Mouse (Mus musculus) kidney, embryonic 15.5 days (tissue): ENCODE measurements around the gene Zpr1. TPM values are rescaled to one million over a fixed set of nuclear protein-coding genes. Genes with fewer than 3 reads are reported as not detected.
"Not testable (repeated sequence)": the region's sequence is repeated elsewhere in the genome, so short reads cannot be mapped to it uniquely, and the experiment has no call there.

ENCODE experiments used
- ATAC-seq: fragments of 200-750 bp; cut with Nextera tagmentation; replicated peaks from 2 replicates; pipeline ENCODE4 v1.8.0; 2017; ENCODE audit warnings: moderate TSS enrichment; ENCODE audit not compliant: low FRiP score
- H3K27ac ChIP-seq: fragments of 300-500 bp; sonication (generic); 2 replicates; pipeline ENCODE4 v1.5.1; 2015; ENCODE audit warnings: mild to moderate bottlenecking, inconsistent platforms
- H3K27me3 ChIP-seq: fragments of 300-500 bp; sonication (generic); 2 replicates; pipeline ENCODE4 v1.6.1; 2015; ENCODE audit warnings: inconsistent platforms
- H3K36me3 ChIP-seq: fragments of 300-500 bp; sonication (generic); 2 replicates; pipeline ENCODE4 v1.6.1; 2015; ENCODE audit warnings: inconsistent platforms
- H3K4me1 ChIP-seq: fragments of 300-500 bp; sonication (generic); 2 replicates; pipeline ENCODE4 v1.6.1; 2015; ENCODE audit warnings: inconsistent platforms
- H3K4me2 ChIP-seq: fragments of 300-500 bp; sonication (generic); 2 replicates; pipeline ENCODE4 v1.6.1; 2015; ENCODE audit warnings: moderate library complexity, mild to moderate bottlenecking, inconsistent platforms
- H3K4me3 ChIP-seq: fragments of 300-500 bp; sonication (generic); replicated peaks from 2 replicates; pipeline ENCODE4 v1.5.1; 2015; ENCODE audit warnings: mild to moderate bottlenecking, inconsistent platforms
- H3K9ac ChIP-seq: fragments of 300-500 bp; sonication (generic); 2 replicates; pipeline ENCODE4 v1.6.1; 2015; ENCODE audit warnings: mild to moderate bottlenecking, inconsistent platforms
- H3K9me3 ChIP-seq: fragments of 300-500 bp; sonication (generic); replicated peaks from 2 replicates; pipeline ENCODE4 v1.6.1; 2016; ENCODE audit warnings: inconsistent platforms
- WGBS: fragments of 180-500 bp; shearing (Covaris S2); methylation state at CpG from one replicate; pipeline ENCODE4 v1.1.7; 2015; ENCODE audit warnings: mixed read lengths; 5-methylcytosine and 5-hydroxymethylcytosine counted together
- polyA plus RNA-seq: library from polyadenylated mRNA; unstranded; fragments of >200 nt; fragmentation: Nextera tagmentation; extraction: Ambion mirVana; gene quantifications from 2 replicates; pipeline ENCODE4 v1.2.1, GENCODE M21; 2015

The Zpr1 gene
- polyA plus RNA-seq, 1 experiment from 2014 or later: 61.0 TPM

- Histone ChIP-seq H3K4me3 (no peak overlapping the region), H3K4me2 (no peak overlapping the region), H3K9me3 (0 out of 2 replicates have a peak, but pooled peaks cover 4% of the 10 kb centered on the region), H3K27me3 (0 out of 2 replicates have a peak, but pooled peaks cover 3% of the 10 kb centered on the region), H3K9ac (no peak overlapping the region), H3K4me1 (peaks cover 24% of the 10 kb centered on the region), H3K27ac (no peak overlapping the region), H3K36me3 (no peaks in the 10 kb centered on the region)
- 68% methylated on average over 8 of the region's 8 CpGs for WGBS
- no peak for ATAC-seq
Measured at GRCm38 (mm10) chr9:46316909-46317308, 44.0 kb downstream of the Zpr1 start.

DNA sequence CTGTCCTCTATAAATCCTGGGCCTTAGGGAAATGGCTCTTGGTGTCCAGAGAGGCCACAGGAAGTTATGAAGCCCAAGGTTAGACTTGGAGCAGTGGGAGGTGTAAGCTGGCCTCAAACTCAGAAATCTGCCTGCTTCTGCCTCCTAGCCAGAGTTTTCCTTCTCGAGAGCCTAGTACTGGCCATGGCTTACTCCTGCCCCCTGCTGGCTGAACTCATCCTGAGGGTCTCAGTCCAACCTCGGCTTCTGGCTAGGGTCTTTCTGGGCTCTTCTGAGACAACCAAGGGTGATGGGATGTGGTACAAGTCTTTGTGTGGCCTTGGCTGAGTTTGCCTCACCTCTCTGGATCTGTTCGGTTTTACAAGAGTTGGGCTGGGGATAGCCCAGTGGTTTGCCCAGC lies 45.1 kb downstream of the Zpr1 start:
- Histone ChIP-seq H3K27me3 (0 out of 2 replicates have a peak, but pooled peaks cover 3% of the 10 kb centered on the region), H3K9ac (no peak overlapping the region), H3K36me3 (no peaks in the 10 kb centered on the region), H3K4me1 (peaks cover 13% of the 10 kb centered on the region), H3K4me3 (no peak overlapping the region), H3K4me2 (no peak overlapping the region), H3K27ac (no peak overlapping the region), H3K9me3 (0 out of 2 replicates have a peak, but pooled peaks cover 4% of the 10 kb centered on the region)
- WGBS: 93% methylated on average over 3 of the region's 3 CpGs
- ATAC-seq: no peak

GRCm38 (mm10) chr9:46319886-46320285 lies 47.0 kb downstream of the Zpr1 start, which contains the start of gene 4931429L15Rik:
4931429L15Rik (minus strand) TSS chr9:46319986.
- ATAC-seq, H3K4me2 ChIP-seq, H3K9ac ChIP-seq, H3K27ac ChIP-seq, H3K36me3 ChIP-seq, H3K9me3 ChIP-seq, H3K4me3 ChIP-seq, H3K27me3 ChIP-seq: not testable (repeated sequence)
- H3K4me1 ChIP-seq: peaks cover 11% of the 10 kb centered on the region
- 73% methylated on average over 6 of the region's 6 CpGs for WGBS

GRCm38 (mm10) chr9:46320461-46320860 lies 47.6 kb downstream of the Zpr1 start:
- no peak for ATAC-seq
- 88% methylated on average over 2 of the region's 2 CpGs for WGBS
- Histone ChIP-seq H3K4me3 (no peak overlapping the region), H3K36me3 (no peaks in the 10 kb centered on the region), H3K9me3 (0 out of 2 replicates have a peak, but pooled peaks cover 4% of the 10 kb centered on the region), H3K4me2 (no peak overlapping the region), H3K27ac (no peak overlapping the region), H3K4me1 (peaks cover 11% of the 10 kb centered on the region), H3K9ac (no peak overlapping the region), H3K27me3 (no peaks in the 10 kb centered on the region)

DNA sequence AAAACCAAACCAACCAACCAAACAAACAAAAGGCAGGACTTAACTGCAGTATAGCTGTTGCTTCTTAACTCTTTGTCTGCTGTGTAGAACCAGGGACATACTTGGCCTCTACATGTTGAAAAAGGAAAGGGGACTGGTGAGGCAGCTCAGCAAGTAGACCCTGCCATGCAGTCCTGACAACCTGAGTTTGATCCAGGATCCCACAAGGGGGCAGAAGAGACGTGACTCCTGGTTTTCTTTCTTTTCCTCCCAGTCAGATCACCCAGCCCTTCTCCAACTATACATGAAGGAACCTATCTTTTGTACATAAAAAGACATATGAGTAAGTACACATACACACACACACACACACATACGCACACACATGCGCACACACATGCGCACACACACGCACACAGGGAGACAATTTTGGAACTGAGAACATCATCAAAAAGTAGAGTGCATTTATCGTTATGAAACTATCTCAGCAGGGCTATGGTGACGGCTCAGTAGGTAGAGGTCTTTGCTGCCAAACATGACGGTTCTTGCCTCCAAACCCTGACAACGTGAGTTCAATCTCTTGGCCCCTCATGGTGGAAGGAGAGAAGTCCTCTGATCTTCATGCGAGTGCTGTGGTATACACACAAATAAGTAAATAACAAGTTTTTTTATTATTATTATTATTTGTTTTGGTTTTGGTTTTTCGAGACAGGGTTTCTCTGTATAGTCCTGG lies 54.0 kb downstream of the Zpr1 start:
- 93% methylated on average over 11 of the region's 11 CpGs for WGBS

DNA sequence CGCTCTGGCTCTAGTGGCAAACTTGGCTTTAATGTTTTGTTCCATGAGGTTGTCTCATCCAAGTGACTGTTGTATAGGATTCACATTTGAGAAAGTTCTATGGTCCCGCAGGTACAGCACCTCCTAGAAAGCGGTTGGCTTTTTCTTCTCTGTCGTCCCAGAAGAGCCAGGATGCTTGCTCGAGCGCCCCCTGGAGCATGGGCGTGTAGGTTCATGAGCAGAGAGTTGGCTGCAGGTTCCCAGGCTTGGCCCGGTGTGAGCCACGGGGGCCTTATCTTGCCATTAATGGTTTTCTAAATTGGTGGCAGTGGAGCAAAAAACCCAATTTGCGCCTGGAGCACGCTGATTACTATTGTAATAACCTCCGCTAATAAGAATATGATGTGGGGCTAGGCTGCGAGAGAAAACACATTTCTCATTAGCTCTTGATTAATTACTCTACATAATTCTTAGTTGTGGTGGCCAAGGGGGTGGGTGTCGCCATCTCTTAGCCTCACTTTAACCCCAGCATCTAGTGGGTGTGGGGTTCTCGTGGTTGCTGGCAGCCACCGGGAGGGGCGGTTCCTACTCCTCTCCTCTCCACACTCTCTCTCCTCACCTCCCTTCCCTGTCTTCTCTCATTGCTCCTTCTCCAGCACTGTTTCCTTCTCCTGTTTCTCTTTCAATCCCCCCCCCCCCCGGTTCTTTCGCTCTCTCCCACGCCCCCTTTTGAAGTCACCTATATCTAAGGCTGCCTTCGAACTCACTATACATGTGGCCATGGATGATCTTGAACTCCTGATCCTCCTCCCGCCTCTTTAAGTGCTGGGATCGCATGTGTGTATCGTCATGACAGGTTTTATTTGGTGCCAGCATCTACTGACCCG lies 55.1 kb downstream of the Zpr1 start:
- peak overlapping the region; percentile 40; the same call in 1 of the 2 replicates for H3K4me3 ChIP-seq
- no peak overlapping the region for H3K27ac ChIP-seq
- no peak for ATAC-seq
- H3K9ac ChIP-seq: no peak overlapping the region
- H3K9me3 ChIP-seq: no peaks in the 10 kb centered on the region
- H3K4me1 ChIP-seq: peaks cover 19% of the 10 kb centered on the region
- 68% methylated on average over 25 of the region's 25 CpGs for WGBS
- H3K4me2 ChIP-seq: peak overlapping the region; percentile 71
- peaks cover under 1% of the 10 kb centered on the region; the same call in 1 of the 2 replicates for H3K27me3 ChIP-seq
- no peaks in the 10 kb centered on the region for H3K36me3 ChIP-seq

More for the DNA sequence above, 54.0 kb downstream of the Zpr1 start:
- H3K4me3 ChIP-seq: no peak overlapping the region
- no peaks in the 10 kb centered on the region; the same call in 1 of the 2 replicates for H3K27me3 ChIP-seq
- H3K36me3 ChIP-seq: no peaks in the 10 kb centered on the region
- peaks cover 19% of the 10 kb centered on the region for H3K4me1 ChIP-seq
- H3K4me2 ChIP-seq: no peak overlapping the region
- H3K27ac ChIP-seq: no peak overlapping the region
- H3K9ac ChIP-seq: no peak overlapping the region
- no peak for ATAC-seq
- no peaks in the 10 kb centered on the region for H3K9me3 ChIP-seq

GRCm38 (mm10) chr9:46328572-46329249 lies 55.8 kb downstream of the Zpr1 start:
- peak overlapping the region; percentile 71; the same call in 1 of the 2 replicates for H3K27ac ChIP-seq
- no peaks in the 10 kb centered on the region for H3K36me3 ChIP-seq
- WGBS: 4% methylated on average over 30 of the region's 30 CpGs
- H3K27me3 ChIP-seq: peaks cover 5% of the 10 kb centered on the region; the same call in 1 of the 2 replicates
- peak; percentile 47; the same call in 1 of the 2 replicates for ATAC-seq
- peak overlapping the region; percentile 71 for H3K4me2 ChIP-seq
- peak overlapping the region; percentile 48 for H3K9ac ChIP-seq
- H3K9me3 ChIP-seq: no peaks in the 10 kb centered on the region
- peak overlapping the region; percentile 40 for H3K4me3 ChIP-seq
- H3K4me1 ChIP-seq: peaks cover 19% of the 10 kb centered on the region

- no peaks in the 10 kb centered on the region for H3K36me3 ChIP-seq
- ATAC-seq: peak; percentile 57; the same call in 1 of the 2 replicates
- WGBS: 3% methylated on average over 19 of the region's 19 CpGs
- peak overlapping the region; percentile 71; the same call in 1 of the 2 replicates for H3K27ac ChIP-seq
- peak overlapping the region; percentile 48 for H3K9ac ChIP-seq
- no peaks in the 10 kb centered on the region for H3K9me3 ChIP-seq
- H3K4me3 ChIP-seq: peak overlapping the region; percentile 40
- H3K4me1 ChIP-seq: peaks cover 19% of the 10 kb centered on the region
- H3K27me3 ChIP-seq: peaks cover 8% of the 10 kb centered on the region; the same call in 1 of the 2 replicates
- H3K4me2 ChIP-seq: peak overlapping the region; percentile 71
Measured at GRCm38 (mm10) chr9:46329250-46329648, 56.4 kb downstream of the Zpr1 start.

- no peak for ATAC-seq
- Histone ChIP-seq H3K9me3 (no peaks in the 10 kb centered on the region), H3K4me1 (peaks cover 19% of the 10 kb centered on the region), H3K4me3 (peak overlapping the region; percentile 40; the same call in 1 of the 2 replicates), H3K9ac (no peak overlapping the region), H3K27ac (no peak overlapping the region), H3K4me2 (peak overlapping the region; percentile 71; the same call in 1 of the 2 replicates), H3K36me3 (no peaks in the 10 kb centered on the region), H3K27me3 (peaks cover 14% of the 10 kb centered on the region)
- 25% methylated on average over 24 of the region's 24 CpGs for WGBS
Measured at GRCm38 (mm10) chr9:46329801-46330585, 57.1 kb downstream of the Zpr1 start.

- H3K27ac ChIP-seq: no peak overlapping the region
- no peak overlapping the region for H3K4me3 ChIP-seq
- 56% methylated on average over 6 of the region's 6 CpGs for WGBS
- H3K36me3 ChIP-seq: no peaks in the 10 kb centered on the region
- H3K4me2 ChIP-seq: no peak overlapping the region
- H3K9ac ChIP-seq: no peak overlapping the region
- ATAC-seq: no peak
- H3K9me3 ChIP-seq: no peaks in the 10 kb centered on the region
- peaks cover 19% of the 10 kb centered on the region for H3K27me3 ChIP-seq
- H3K4me1 ChIP-seq: peaks cover 19% of the 10 kb centered on the region
Measured at GRCm38 (mm10) chr9:46330586-46330895, 57.7 kb downstream of the Zpr1 start.

DNA sequence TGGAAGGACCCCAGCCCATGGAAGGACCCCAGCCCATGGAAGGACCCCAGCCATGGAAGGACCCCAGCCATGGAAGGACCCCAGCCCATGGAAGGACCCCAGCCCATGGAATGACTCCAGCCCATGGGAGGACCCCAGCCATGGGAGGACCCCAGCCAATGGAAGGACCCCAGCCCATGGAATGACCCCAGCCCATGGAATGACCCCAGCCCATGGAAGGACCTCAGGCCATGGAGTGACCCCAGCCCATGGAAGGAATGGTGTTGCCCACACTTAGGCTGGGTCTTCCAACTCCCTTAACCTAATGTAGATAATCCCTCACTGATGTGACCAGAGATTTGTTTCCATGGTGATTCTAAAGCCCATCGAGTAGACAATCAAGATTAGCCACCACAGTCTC lies 58.4 kb downstream of the Zpr1 start:
- H3K27ac ChIP-seq: no peak overlapping the region
- no peaks in the 10 kb centered on the region for H3K36me3 ChIP-seq
- no peaks in the 10 kb centered on the region for H3K9me3 ChIP-seq
- peaks cover 19% of the 10 kb centered on the region for H3K4me1 ChIP-seq
- H3K9ac ChIP-seq: no peak overlapping the region
- no peak overlapping the region for H3K4me3 ChIP-seq
- WGBS: 96% methylated on average over 1 of the region's 1 CpGs
- ATAC-seq: no peak
- H3K27me3 ChIP-seq: peaks cover 21% of the 10 kb centered on the region
- H3K4me2 ChIP-seq: no peak overlapping the region
